In genomic region chr11:51110621-51111020, GRCm38 (mm10) we compare ENCODE assay signal across 25 mouse cellular contexts.
"Had no signal": no experiment of that assay in that cellular context is flagged by ENCODE, and none has a peak within 500 bp of the region (broad histone marks: within the 10 kb centered on the region; RNA-seq: fewer than 3 reads in every experiment).

No protein-coding gene starts in this region.

- H3K27me3 ChIP-seq: heart, embryonic 13.5 days; heart, embryonic 15.5 days; hindbrain, embryonic 13.5 days; hindbrain, embryonic 15.5 days; kidney, embryonic 15.5 days; limb, embryonic 13.5 days; limb, embryonic 15.5 days had no signal

- H3K4me1 ChIP-seq: heart, embryonic 13.5 days; heart, embryonic 15.5 days; hindbrain, embryonic 13.5 days; hindbrain, embryonic 15.5 days; kidney, embryonic 15.5 days; limb, embryonic 15.5 days had no signal

- H3K27ac ChIP-seq: heart, adult 2 months; heart, embryonic 13.5 days; heart, embryonic 15.5 days; hindbrain, embryonic 13.5 days; hindbrain, embryonic 15.5 days; hindbrain, postnatal 0 days; kidney, embryonic 15.5 days; kidney, postnatal 0 days; limb, embryonic 13.5 days; limb, embryonic 15.5 days had no signal

- ATAC-seq: hindbrain, postnatal 0 days; intestine, embryonic 16.5 days had no signal

- H3K36me3 ChIP-seq: heart, embryonic 13.5 days; heart, embryonic 15.5 days; hindbrain, embryonic 13.5 days; hindbrain, embryonic 15.5 days; kidney, embryonic 15.5 days; limb, embryonic 13.5 days; limb, embryonic 15.5 days had no signal

- H3K9me3 ChIP-seq: heart, embryonic 15.5 days; hindbrain, embryonic 15.5 days; kidney, embryonic 15.5 days; limb, embryonic 15.5 days had no signal

- H3K4me3 ChIP-seq: heart, adult 2 months; heart, embryonic 13.5 days; heart, embryonic 15.5 days; hindbrain, embryonic 13.5 days; hindbrain, embryonic 15.5 days; kidney, embryonic 15.5 days; limb, embryonic 13.5 days; limb, embryonic 15.5 days had no signal

- H3K4me2 ChIP-seq: heart, embryonic 11.5 days; heart, embryonic 13.5 days; heart, embryonic 15.5 days; hindbrain, embryonic 13.5 days; hindbrain, embryonic 15.5 days; kidney, embryonic 15.5 days; limb, embryonic 13.5 days; limb, embryonic 15.5 days had no signal

- H3K9ac ChIP-seq: heart, embryonic 13.5 days; heart, embryonic 15.5 days; hindbrain, embryonic 13.5 days; hindbrain, embryonic 15.5 days; kidney, embryonic 15.5 days; limb, embryonic 13.5 days; limb, embryonic 15.5 days had no signal

- DNase-seq: gastrocnemius, postnatal 14 days; gastrocnemius, postnatal 36 days; heart, adult 11 months; heart, adult 2 months; heart, postnatal 14 days; heart, postnatal 36 days; kidney, adult 11 months; kidney, adult 2 months; kidney, adult 9 months; kidney, postnatal 14 days; kidney, postnatal 36 days; layer of hippocampus, adult 9-11 months; layer of hippocampus, postnatal 36 days; left cerebral cortex, postnatal 4 days had no signal
